ENCODE assay signal across 8 mouse cellular contexts in genomic region chr8:94098081-94098974, GRCm38 (mm10). TPM values are rescaled to one million over a fixed set of nuclear protein-coding genes. Genes with fewer than 3 reads are reported as not detected.
DNase-seq lines count a peak whose midpoint lies in the region; ATAC-seq and TF ChIP-seq lines count a peak whose summit lies in the region.

TSS of gene Bbs2 (minus strand) at chr8:94098928.

- H3ac ChIP-seq in C2C12 (ENCODE audit: control insufficient read depth, insufficient read length, low read depth), result peak within 1 kb of the TSS; percentile 80
- peak within 1 kb of the TSS; percentile 8 for H3ac ChIP-seq in myocyte (ENCODE audit: control insufficient read depth, insufficient read length)

- H3K4me1 ChIP-seq in erythroblast, embryonic 14.5 days (ENCODE audit: control insufficient read depth), result peaks cover 32% of the 10 kb centered on the region
- 0 out of 2 replicates have a peak, but pooled peaks cover 4% of the 10 kb centered on the region for H3K4me1 ChIP-seq in heart, embryonic 11.5 days (ENCODE audit: control insufficient read depth, insufficient read depth, low read length)
- peaks cover 6% of the 10 kb centered on the region; the same call in 1 of the 2 replicates for H3K4me1 ChIP-seq in kidney, embryonic 16.5 days (ENCODE audit: insufficient read depth, low read length)
- H3K4me1 ChIP-seq in liver, adult 2 months (ENCODE audit: control insufficient read depth, insufficient read depth, low read length), result no peaks in the 10 kb centered on the region; the same call in 1 of the 2 replicates

- no peaks in the 10 kb centered on the region for H3K79me3 ChIP-seq in C2C12 (ENCODE audit: low read depth)

- DNase-seq in brain, embryonic 14.5 days (ENCODE audit: low read depth), result peak; percentile 100
- DNase-seq in liver, adult 2 months (ENCODE audit: extremely low read depth, low read depth, low spot score), result peak; percentile 95
- DNase-seq in splenic B cell, adult 2 months (ENCODE audit: low read depth, low spot score), result peak; percentile 100

- H3K9me3 ChIP-seq in erythroblast, embryonic 14.5 days (ENCODE audit: control insufficient read depth, low read length), result no peaks in the 10 kb centered on the region
- no peaks in the 10 kb centered on the region for H3K9me3 ChIP-seq in heart, embryonic 11.5 days (replicated peaks; ENCODE audit: control insufficient read depth, low read length)
- H3K9me3 ChIP-seq in kidney, embryonic 16.5 days (ENCODE audit: low read length), result no peaks in the 10 kb centered on the region

- H3K36me3 ChIP-seq in C2C12 (ENCODE audit: control insufficient read depth, insufficient read depth) (no peaks in the 10 kb centered on the region), myocyte (ENCODE audit: control insufficient read depth, insufficient read depth) (no peaks in the 10 kb centered on the region)
- no peaks in the 10 kb centered on the region for H3K36me3 ChIP-seq in erythroblast, embryonic 14.5 days (ENCODE audit: control insufficient read depth)
- H3K36me3 ChIP-seq in heart, embryonic 11.5 days (ENCODE audit: control insufficient read depth, insufficient read depth, low read length), result no peaks in the 10 kb centered on the region
- no peaks in the 10 kb centered on the region for H3K36me3 ChIP-seq in kidney, embryonic 16.5 days (ENCODE audit: insufficient read depth, low read length)
- no peaks in the 10 kb centered on the region for H3K36me3 ChIP-seq in liver, adult 2 months (ENCODE audit: control insufficient read depth, insufficient read depth, low read length)
- no peaks in the 10 kb centered on the region for H3K36me3 ChIP-seq in splenic B cell, adult 2 months (ENCODE audit: control insufficient read depth, insufficient read depth, low read length, poor library complexity, severe bottlenecking)

- TF ChIP-seq CTCF in C2C12 (IDR thresholded peaks at IDR 0.05; ENCODE audit: control insufficient read depth, insufficient read depth, insufficient read length), result peak; percentile 0
- peak; percentile 33; the same call in 1 of the 2 replicates for TF ChIP-seq CTCF in brain, embryonic 14.5 days (IDR thresholded peaks at IDR 0.05; ENCODE audit: borderline replicate concordance, extremely low read depth, insufficient read depth, insufficient read length)
- TF ChIP-seq CTCF in liver, adult 2 months (IDR thresholded peaks at IDR 0.05; ENCODE audit: low read depth, low read length), result peak; percentile 23; the same call in 1 of the 2 replicates

- H3K79me2 ChIP-seq in C2C12 (ENCODE audit: control insufficient read depth, insufficient read depth) (no peaks in the 10 kb centered on the region), myocyte (ENCODE audit: control insufficient read depth, insufficient read depth) (no peaks in the 10 kb centered on the region)
- H3K79me2 ChIP-seq in liver, adult 2 months (ENCODE audit: control insufficient read depth, insufficient read depth, low read length), result no peaks in the 10 kb centered on the region

- H3K9ac ChIP-seq in heart, embryonic 11.5 days (ENCODE audit: low read depth, low read length), result peak within 1 kb of the TSS; percentile 82
- peak within 1 kb of the TSS; percentile 86 for H3K9ac ChIP-seq in kidney, embryonic 16.5 days (replicated peaks; ENCODE audit: low read length)
- peak within 1 kb of the TSS; percentile 62 for H3K9ac ChIP-seq in liver, adult 2 months (ENCODE audit: low read depth, low read length)

- peak; percentile 53; the same call in 1 of the 2 replicates for TF ChIP-seq POLR2A in brain, embryonic 14.5 days (IDR thresholded peaks at IDR 0.05; ENCODE audit: borderline replicate concordance, extremely low read depth, insufficient read depth, insufficient read length, poor library complexity, severe bottlenecking)
- peak; percentile 85 for TF ChIP-seq POLR2A in liver, adult 2 months (IDR thresholded peaks at IDR 0.05; ENCODE audit: extremely low read depth, insufficient read depth, low read length)
- TF ChIP-seq POLR2A in myocyte (IDR thresholded peaks at IDR 0.05; ENCODE audit: insufficient read length, low read depth), result peak; percentile 99

- H3K27me3 ChIP-seq in C2C12 (ENCODE audit: control insufficient read depth, insufficient read depth, insufficient read length) (no peaks in the 10 kb centered on the region), myocyte (ENCODE audit: control insufficient read depth, insufficient read depth, insufficient read length) (no peaks in the 10 kb centered on the region)
- peaks cover 35% of the 10 kb centered on the region for H3K27me3 ChIP-seq in erythroblast, embryonic 14.5 days (ENCODE audit: control insufficient read depth)
- no peaks in the 10 kb centered on the region for H3K27me3 ChIP-seq in heart, embryonic 11.5 days (ENCODE audit: control insufficient read depth, insufficient read depth, low read length)
- no peaks in the 10 kb centered on the region for H3K27me3 ChIP-seq in kidney, embryonic 16.5 days (ENCODE audit: insufficient read depth, low read length)
- no peaks in the 10 kb centered on the region for H3K27me3 ChIP-seq in liver, adult 2 months (ENCODE audit: control insufficient read depth, insufficient read depth, low read length)
- no peaks in the 10 kb centered on the region for H3K27me3 ChIP-seq in splenic B cell, adult 2 months (ENCODE audit: control insufficient read depth, insufficient read depth, low read length, poor library complexity, severe bottlenecking)

- H3K4me3 ChIP-seq in C2C12 (ENCODE audit: insufficient read depth, poor library complexity, severe bottlenecking) (peak within 1 kb of the TSS; percentile 41), myocyte (peak within 1 kb of the TSS; percentile 30)
- H3K4me3 ChIP-seq in erythroblast, embryonic 14.5 days (replicated peaks), result peak within 1 kb of the TSS; percentile 77
- H3K4me3 ChIP-seq in heart, embryonic 11.5 days (ENCODE audit: low read depth, low read length), result peak within 1 kb of the TSS; percentile 61
- peak within 1 kb of the TSS; percentile 75 for H3K4me3 ChIP-seq in kidney, embryonic 16.5 days (ENCODE audit: low read length)
- peak within 1 kb of the TSS; percentile 74 for H3K4me3 ChIP-seq in liver, adult 2 months (ENCODE audit: insufficient read depth, low read depth, low read length)

- H3K27ac ChIP-seq in heart, embryonic 11.5 days (ENCODE audit: low read depth, low read length), result peak within 1 kb of the TSS; percentile 90
- H3K27ac ChIP-seq in kidney, embryonic 16.5 days (ENCODE audit: low read length), result peak within 1 kb of the TSS; percentile 98
- peak within 1 kb of the TSS; percentile 62 for H3K27ac ChIP-seq in liver, adult 2 months (replicated peaks; ENCODE audit: insufficient read depth, low read depth, low read length)

- ATAC-seq in heart, embryonic 11.5 days (replicated peaks; ENCODE audit: insufficient number of reproducible peaks, low FRiP score, low TSS enrichment), result peak; percentile 98
- peak; percentile 100 for ATAC-seq in kidney, embryonic 16.5 days (ENCODE audit: low FRiP score, low TSS enrichment)

- peak within 1 kb of the TSS; percentile 74 for H3K4me2 ChIP-seq in heart, embryonic 11.5 days
- peak within 1 kb of the TSS; percentile 74 for H3K4me2 ChIP-seq in kidney, embryonic 16.5 days (replicated peaks; ENCODE audit: low read depth, low read length)
- H3K4me2 ChIP-seq in myocyte (ENCODE audit: low read depth), result peak within 1 kb of the TSS; percentile 95

- WGBS in heart, embryonic 11.5 days (ENCODE audit: insufficient replicate concordance), result 1% methylated on average over 61 of the region's 61 CpGs
- under 1% methylated on average over 61 of the region's 61 CpGs for WGBS in kidney, embryonic 16.5 days
- under 1% methylated on average over 61 of the region's 61 CpGs for WGBS in liver, adult 2 months

TF ChIP-seq in C2C12, 6 proteins besides CTCF, POLR2A, EP300 and RAD21:
- TF ChIP-seq MAX (IDR thresholded peaks at IDR 0.05) (no peak), USF1 (IDR thresholded peaks at IDR 0.05; ENCODE audit: low read depth) (no peak), FOSL1 (IDR thresholded peaks at IDR 0.05; ENCODE audit: insufficient read depth, low read length, poor library complexity, severe bottlenecking) (no peak), MYOG (IDR thresholded peaks at IDR 0.05; ENCODE audit: control insufficient read depth, extremely low read depth, insufficient read length) (no peak), CEBPB (IDR thresholded peaks at IDR 0.05; ENCODE audit: low read depth) (no peak)

TF ChIP-seq in myocyte, 11 proteins besides CTCF, POLR2A, EP300 and RAD21:
- peak; percentile 30 for TF ChIP-seq REST (IDR thresholded peaks at IDR 0.05; ENCODE audit: insufficient read depth, insufficient read length)
- no peak for TF ChIP-seq MAX (IDR thresholded peaks at IDR 0.05; ENCODE audit: low read depth)
- TF ChIP-seq SRF (IDR thresholded peaks at IDR 0.05; ENCODE audit: control insufficient read depth, insufficient read length, low read depth), result peak; percentile 13
- peak in 1 of 3 experiments; percentile 17 for TF ChIP-seq MYOD1 (IDR thresholded peaks at IDR 0.05; ENCODE audit: control insufficient read depth in 1 of 3, insufficient read length in 2 of 3, low read depth in 2 of 3)
- TF ChIP-seq MYOG (IDR thresholded peaks at IDR 0.05; ENCODE audit: control insufficient read depth in 1 of 3, insufficient read depth in 1 of 3, insufficient read length in 2 of 3, low read depth in 2 of 3), result peak in 1 of 3 experiments; percentile 37
- TF ChIP-seq POLR2AphosphoS2 (IDR thresholded peaks at IDR 0.05; ENCODE audit: insufficient read length, low read depth), result peak; percentile 98

RNA-seq across cellular contexts. Expression of gene Bbs2, which starts in this region (rescaled TPM):
- polyA plus RNA-seq in C2C12 (2012; fragmentation: generic; extraction: Trizol) (5.9 TPM), myocyte (2012; fragmentation: generic; extraction: Trizol) (11.2 TPM)
- 55.5 and 62.9 TPM in 2 replicates for polyA plus RNA-seq in brain, embryonic 14.5 days (2012; rRNA removed)
- polyA plus RNA-seq in erythroblast, embryonic 14.5 days (2012), result 0.01 and 0.17 TPM in 2 replicates
- 8.7 and 10.6 TPM in 2 replicates for polyA plus RNA-seq in heart, embryonic 11.5 days (2014; fragmentation: Nextera tagmentation; extraction: Ambion mirVana)
- polyA plus RNA-seq in kidney, embryonic 16.5 days (2015; fragmentation: Nextera tagmentation; extraction: Ambion mirVana), result 13.5 and 15.6 TPM in 2 replicates
- 2.5 and 2.9 TPM in 2 replicates for total RNA-seq in liver, adult 2 months (2014; rRNA removed)
- polyA plus RNA-seq in liver, adult 2 months (2012; rRNA removed), result 2.2 and 3.0 TPM in 2 replicates

Comparison
In these comparisons a context has a peak if more than half of its experiments do, and no peak if none do; other contexts are left out.
1. Peak in every context shown above with its lines: DNase-seq, ATAC-seq, H3K4me3 ChIP-seq and H3K27ac ChIP-seq.